Mouse (Mus musculus) ovary, postnatal 36 days (tissue): ENCODE data around the gene Galntl6.

Experiments
- DNase-seq: peaks from one replicate; pipeline ENCODE4 v3.0.0; 2022; ENCODE audit warnings: low spot score, mixed read lengths

The Galntl6 gene

GRCm38 (mm10) chr8:57842462-57843391 lies 1069.7 kb downstream of the Galntl6 start:
- no peak for DNase-seq

GRCm38 (mm10) chr8:57841446-57841845 lies 1071.0 kb downstream of the Galntl6 start:
- DNase-seq = no peak

- DNase-seq = no peak
These were observed 1075.1 kb downstream of the Galntl6 start for GRCm38 (mm10) chr8:57837384-57837783.

- DNase-seq = no peak
These were observed 1075.5 kb downstream of the Galntl6 start for GRCm38 (mm10) chr8:57836981-57837380.

- no peak for DNase-seq
These were observed 1076.1 kb downstream of the Galntl6 start for GRCm38 (mm10) chr8:57836201-57836883.

- DNase-seq = no peak
These were observed 1089.3 kb downstream of the Galntl6 start for GRCm38 (mm10) chr8:57823151-57823550.

GRCm38 (mm10) chr8:57816034-57816433 lies 1096.4 kb downstream of the Galntl6 start:
- no peak for DNase-seq

GRCm38 (mm10) chr8:57807060-57807459 lies 1105.4 kb downstream of the Galntl6 start:
- no peak for DNase-seq

GRCm38 (mm10) chr8:57805094-57805493 lies 1107.3 kb downstream of the Galntl6 start:
- DNase-seq = no peak

GRCm38 (mm10) chr8:57803821-57804220 lies 1108.6 kb downstream of the Galntl6 start:
- DNase-seq = no peak

GRCm38 (mm10) chr8:57801197-57801596 lies 1111.2 kb downstream of the Galntl6 start:
- DNase-seq = no peak

GRCm38 (mm10) chr8:57800327-57800726 lies 1112.1 kb downstream of the Galntl6 start:
- DNase-seq = no peak

- peak; percentile 40 for DNase-seq
These were observed 1112.6 kb downstream of the Galntl6 start for GRCm38 (mm10) chr8:57799797-57800204.

GRCm38 (mm10) chr8:57793455-57793854 lies 1119.0 kb downstream of the Galntl6 start:
- DNase-seq = no peak

- no peak for DNase-seq
These were observed 1120.2 kb downstream of the Galntl6 start for GRCm38 (mm10) chr8:57792246-57792645.

GRCm38 (mm10) chr8:57791309-57791721 lies 1121.1 kb downstream of the Galntl6 start:
- no peak for DNase-seq

GRCm38 (mm10) chr8:57779551-57779950 lies 1132.9 kb downstream of the Galntl6 start:
- no peak for DNase-seq

- no peak for DNase-seq
These were observed 1134.3 kb downstream of the Galntl6 start for GRCm38 (mm10) chr8:57777988-57778721.

GRCm38 (mm10) chr8:57776723-57777122 lies 1135.7 kb downstream of the Galntl6 start:
- DNase-seq = no peak

GRCm38 (mm10) chr8:57772732-57773265 lies 1139.6 kb downstream of the Galntl6 start:
- no peak for DNase-seq

GRCm38 (mm10) chr8:57767541-57767940 lies 1144.9 kb downstream of the Galntl6 start:
- no peak for DNase-seq

GRCm38 (mm10) chr8:57766471-57767065 lies 1145.9 kb downstream of the Galntl6 start:
- DNase-seq = no peak
